Mouse (Mus musculus) testis, adult 10 weeks (tissue): Measurements from ENCODE around the gene Man1a2. TPM values are rescaled to one million over a fixed set of nuclear protein-coding genes. Genes with fewer than 3 reads are reported as not detected.

Source experiments
- polyA plus RNA-seq: library from polyadenylated mRNA; stranded (reverse); fragments of 350-450 nt; fragmentation: Illumina TruSeq; extraction: RNeasy Lipid Tissue Mini Kit (QIAGEN cat#74804); gene quantifications from one replicate; pipeline ENCODE4 v1.2.3, GENCODE M21; 2014; ENCODE audit warnings: low read depth, low replicate concordance

Man1a2 gene
- polyA plus RNA-seq: 109 TPM

GRCm38 (mm10) chr3:100685087-100685762 is at the start of gene Man1a2:
Gene Man1a2, minus strand, starts transcription at chr3:100685503.

Other genes with a start within 250 kb of the Man1a2 start
- 142 TPM for gene Tent5c, start 196.2 kb downstream of the Man1a2 start, polyA plus RNA-seq
- gene Vtcn1, start 140.0 kb upstream of the Man1a2 start, polyA plus RNA-seq: 2.7 TPM
- 2.5 TPM for gene Trim45, start 236.7 kb upstream of the Man1a2 start, polyA plus RNA-seq